Mouse (Mus musculus) layer of hippocampus, postnatal 10 days (tissue): ENCODE data around the gene Amph. TPM values are rescaled to one million over a fixed set of nuclear protein-coding genes. Genes with fewer than 3 reads are reported as not detected.
"Not testable (repeated sequence)": the region's sequence is repeated elsewhere in the genome, so short reads cannot be mapped to it uniquely, and the experiment has no call there.

Source experiments
- DNase-seq, 2 experiments: peaks; one replicate each; pipeline ENCODE4 v3.0.0; 2021; ENCODE audit warnings: low spot score in 2 of 2
- long read RNA-seq: library from polyadenylated mRNA; stranded (forward); transcript quantifications from one replicate; pipeline ENCODE4 v2.0.0, GENCODE M21; 2023
- total RNA-seq, 2 experiments: library from RNA; stranded (reverse); gene quantifications; 2 replicates each; pipeline ENCODE4 v1.2.3; 2021

The Amph gene
- total RNA-seq = 100 to 1,000 TPM; 243 to 261 TPM
- long read RNA-seq, transcript Amph-204 (21 exons, 3,224 nt) = major isoform, 60 of 158 reads
- long read RNA-seq, transcript Amph-201 (21 exons, 3,367 nt) = minor isoform, 41 of 158 reads
- long read RNA-seq, partial matches to known transcripts = 42 of 158 reads
- long read RNA-seq, other reads (novel, unspliced or antisense) = 15 of 158 reads

DNA sequence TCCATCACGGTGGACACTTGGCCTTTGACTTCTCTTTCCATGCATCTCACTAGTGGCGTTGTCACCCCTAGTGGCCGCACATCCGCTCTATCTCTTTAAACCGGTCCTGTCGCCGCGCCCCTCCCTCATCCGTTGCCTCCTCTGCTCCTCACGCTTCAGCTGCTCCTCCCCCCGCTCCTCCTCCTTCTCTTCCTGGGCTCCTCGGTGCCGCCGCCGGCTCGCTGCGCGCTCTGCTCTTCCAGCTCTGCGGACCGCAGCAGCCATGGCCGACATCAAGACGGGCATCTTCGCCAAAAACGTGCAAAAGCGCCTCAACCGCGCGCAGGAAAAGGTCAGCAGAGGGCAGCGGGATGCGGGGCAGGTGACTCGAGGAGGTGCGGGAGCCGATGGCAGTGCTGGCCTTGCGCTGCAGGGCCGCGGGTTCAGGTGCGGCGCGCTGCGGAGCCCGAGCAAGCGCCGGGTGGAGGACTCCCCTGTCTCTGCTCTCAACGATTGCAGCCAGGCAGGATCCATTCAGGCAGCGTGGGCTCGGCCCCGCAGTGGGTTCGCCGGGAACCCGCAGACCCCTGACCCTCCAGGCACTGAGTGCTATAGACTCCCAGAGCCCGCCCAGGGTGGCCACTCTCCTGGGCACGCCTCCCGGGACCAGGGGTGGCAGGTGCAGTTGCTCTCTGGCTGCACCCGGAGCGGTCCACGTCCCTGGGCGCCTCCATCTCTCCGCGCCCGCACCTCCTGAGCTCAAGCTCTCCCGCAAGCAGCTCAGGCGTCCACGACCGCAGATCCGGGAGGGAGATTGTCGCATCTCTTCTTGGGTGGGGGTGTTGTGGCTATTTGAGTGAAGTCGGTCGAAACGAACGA lies at the start of gene Amph:
TSS of gene Amph (plus strand) at position 35 of the 858 bp plus-strand sequence.
- DNase-seq = peak; percentile 77 to 86

DNA sequence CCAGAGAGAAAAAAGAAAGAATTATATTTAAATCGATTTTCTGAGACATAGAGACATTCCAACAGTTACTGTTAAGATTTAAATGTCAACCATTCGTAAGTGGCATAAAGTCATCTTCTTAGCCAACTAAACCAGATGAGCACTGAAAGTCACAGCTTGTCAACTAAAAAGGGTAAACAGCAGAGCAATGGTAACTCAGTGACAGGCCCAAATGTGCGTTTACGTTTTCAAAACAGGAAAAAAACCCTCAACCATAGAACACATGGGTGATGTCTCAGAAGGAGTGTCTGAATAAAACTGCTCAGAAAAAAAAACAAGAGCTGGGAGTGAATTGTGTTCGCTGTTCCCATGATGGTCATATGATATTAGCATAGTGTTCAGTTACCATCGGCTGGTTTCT lies 44.4 kb upstream of the Amph start:
- no peak for DNase-seq

DNA sequence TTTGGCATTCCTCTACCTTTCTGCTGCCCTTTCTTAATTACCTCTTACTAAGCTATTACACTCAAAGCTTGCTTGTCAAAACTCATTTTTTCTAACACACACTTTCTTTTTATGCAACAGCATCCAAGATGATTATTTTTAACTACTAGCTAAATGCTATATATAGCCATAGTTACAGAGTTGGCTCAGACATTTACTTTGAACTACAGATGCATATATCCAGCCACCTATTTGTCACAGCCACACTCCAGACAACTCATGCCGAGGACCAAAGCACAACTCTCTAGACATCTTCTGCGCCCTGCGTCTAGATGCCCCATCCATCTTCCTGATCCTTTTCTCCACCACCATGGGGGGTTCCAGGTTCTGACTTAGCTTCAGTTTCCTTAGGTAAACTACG lies 33.2 kb upstream of the Amph start:
- DNase-seq = no peak

DNA sequence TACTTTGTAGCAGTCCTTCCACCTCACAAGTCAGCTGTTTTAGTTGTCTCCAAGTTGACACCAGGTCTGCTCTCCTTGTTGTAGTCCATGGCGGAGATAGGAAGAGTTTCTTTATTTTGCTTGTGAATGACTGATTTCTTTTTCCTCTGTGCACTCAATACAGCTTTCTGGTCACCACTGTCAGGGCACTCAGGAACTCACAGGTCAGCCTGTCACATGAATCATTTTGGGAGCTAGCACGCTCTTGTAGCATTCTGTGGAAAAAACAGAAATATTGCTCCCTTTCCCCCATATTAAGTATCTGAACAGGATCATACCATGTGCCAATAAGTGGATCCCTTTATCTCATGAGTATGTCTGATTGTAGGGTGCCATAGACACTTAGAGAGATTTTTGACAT lies 14.8 kb upstream of the Amph start:
- not testable (repeated sequence) for DNase-seq

DNA sequence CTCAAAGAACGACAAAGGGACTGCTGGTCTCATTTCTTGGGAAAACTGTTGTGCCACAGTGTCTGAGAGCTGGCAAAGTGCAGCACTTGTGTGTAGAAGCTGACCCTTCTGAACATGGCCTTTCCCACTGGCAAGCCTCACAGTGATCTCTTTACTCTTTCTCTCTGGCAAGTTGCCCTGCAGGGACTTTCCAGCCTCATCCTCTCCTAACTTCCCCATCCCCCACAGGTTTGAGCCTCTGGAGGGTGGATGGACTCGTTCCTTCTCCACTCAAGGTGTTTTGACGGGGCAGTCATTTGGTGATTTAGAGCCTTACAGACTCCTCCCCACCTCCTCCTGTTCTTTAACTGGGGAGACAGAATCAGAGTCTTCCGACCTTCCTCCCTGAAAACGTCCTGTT lies 319 bp upstream of the Amph start:
- DNase-seq = peak in 1 of 2 experiments; percentile 19

DNA sequence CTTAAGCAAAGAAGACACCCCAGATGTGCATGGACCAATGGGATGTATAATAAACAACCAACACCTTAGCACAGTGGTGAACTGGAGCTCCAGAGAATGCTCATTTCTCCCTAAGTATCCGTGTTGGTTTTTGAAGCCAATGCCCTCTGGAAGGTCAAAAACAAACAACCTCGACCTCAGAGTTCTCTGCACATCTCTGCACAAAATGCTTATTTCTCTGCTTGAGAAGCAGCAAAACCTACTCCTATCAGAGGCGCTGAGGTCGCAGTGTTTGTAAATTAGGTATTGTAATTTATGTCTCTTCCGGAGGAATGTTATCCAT lies 985 bp downstream of the Amph start:
- no peak for DNase-seq

DNA sequence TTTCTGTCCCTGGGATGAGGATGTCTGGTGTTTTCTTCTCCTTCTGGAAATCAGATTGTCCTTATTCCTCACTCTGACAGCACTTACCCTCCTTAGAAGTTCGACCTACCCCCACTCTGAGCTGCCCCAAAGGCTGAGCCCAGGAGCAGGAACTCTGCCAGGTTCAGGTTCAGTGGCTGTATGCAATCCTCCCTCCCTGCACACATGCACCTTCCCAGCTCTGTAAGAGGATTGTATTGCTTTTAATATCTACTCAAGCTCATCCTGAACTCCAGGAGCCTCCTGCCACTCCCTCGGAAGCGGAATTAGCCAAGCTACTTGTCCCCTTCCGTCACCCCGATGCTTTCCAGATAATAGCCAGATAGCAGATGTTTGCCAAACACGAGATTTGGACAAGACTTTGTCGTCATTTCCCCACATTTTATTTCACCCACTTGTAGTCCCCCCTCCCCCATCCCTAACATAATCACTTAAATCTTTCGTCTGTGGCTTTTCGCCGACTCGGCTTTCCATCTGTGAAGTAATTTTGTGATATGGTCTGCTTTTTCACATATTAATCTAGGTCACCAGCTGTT lies 1.7 kb downstream of the Amph start:
- peak; percentile 14 to 27 for DNase-seq

DNA sequence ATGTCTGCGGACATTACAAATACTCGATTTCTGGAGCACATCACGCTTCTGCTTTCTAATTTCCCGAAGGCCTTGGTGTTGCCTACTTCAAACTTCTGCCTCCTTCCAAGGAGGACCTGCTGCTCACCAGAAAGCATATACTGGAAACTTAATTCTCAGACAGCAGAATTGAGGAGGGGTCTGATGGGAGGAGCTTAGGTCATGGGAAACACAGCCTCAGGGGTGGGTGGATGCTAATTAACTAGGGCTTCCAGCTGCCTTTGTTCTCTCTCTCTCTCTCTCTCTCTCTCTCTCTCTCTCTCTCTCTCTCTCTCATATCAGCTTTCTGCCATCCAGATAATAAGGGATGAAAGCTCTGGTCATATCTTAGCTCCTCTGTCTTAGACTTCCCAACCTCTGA lies 5.6 kb downstream of the Amph start:
- DNase-seq = no peak

DNA sequence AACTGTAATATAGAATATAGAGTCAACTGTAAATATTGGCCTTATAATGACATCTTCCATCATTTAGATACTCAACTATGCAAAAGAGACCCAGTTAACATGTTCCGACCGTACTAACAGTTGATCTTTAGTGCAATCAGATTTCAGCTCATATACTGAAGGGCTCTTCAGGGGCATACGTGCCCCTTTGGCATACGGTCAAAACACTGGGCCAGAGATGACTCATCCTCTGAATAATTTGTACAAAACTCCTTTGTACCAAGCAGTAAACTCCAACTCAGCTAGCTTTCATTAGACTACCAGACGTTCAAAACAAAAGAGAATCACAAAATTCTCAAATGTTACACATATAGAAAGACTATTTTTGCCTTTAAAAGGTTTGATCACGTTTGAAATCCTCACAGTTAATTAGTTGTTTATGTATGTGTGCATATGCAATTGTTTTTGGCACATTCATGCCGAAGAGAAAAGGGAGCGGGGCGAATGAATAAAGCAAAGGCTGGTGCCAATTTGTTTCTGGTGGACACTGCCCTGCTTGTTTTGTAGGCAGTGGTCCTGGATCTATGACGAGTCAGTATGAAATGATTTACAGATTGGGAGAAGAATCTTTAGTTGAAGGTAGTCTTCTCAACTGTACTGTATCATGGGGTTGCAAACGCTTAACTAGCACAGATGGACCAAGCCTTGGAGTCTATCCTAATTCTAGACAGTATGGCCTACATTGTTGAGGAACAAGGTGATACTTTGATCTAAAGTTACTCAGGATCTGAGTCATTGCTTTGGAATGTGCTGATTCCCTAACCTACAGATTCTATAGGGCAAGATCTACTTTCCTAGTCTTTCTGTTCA lies 8.3 kb downstream of the Amph start:
- no peak for DNase-seq

DNA sequence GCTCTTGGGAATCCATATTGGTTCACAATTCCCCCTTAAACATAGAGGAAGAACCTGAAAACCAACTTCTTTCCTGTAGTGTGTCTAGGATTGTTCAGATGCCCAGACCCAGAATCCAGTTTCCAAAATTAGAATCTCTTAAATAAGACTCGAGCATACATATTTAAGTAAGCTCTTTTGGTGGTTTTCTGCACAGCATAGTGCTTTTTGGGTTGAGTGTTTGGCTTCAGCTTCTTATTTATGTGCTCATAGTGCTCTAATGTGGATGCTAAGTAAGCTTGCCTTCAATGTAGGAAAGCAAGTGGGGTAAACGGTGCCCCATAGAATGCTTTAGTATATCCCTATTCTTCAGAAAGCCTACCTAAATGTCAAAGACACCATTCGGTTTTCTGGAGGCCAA lies 9.0 kb downstream of the Amph start:
- no peak for DNase-seq

DNA sequence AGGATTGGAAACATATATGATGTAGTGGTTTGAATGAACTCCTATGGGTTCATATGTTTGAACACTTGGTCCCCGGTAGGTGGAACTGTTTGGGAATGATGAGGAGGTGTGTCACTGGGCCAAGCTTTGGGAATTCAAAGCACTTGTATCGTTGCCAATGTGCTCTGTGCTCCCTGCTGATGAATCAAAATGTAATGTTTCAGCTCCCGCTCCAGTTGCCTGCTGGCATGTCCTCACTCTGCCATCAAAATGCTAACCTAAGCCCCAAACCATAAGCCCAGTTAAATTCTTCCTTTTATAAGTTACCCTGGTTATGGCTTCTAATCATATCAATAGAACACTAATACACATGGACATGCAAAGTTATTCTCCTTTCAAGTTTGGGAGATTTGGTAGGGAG lies 24.6 kb downstream of the Amph start:
- no peak for DNase-seq

DNA sequence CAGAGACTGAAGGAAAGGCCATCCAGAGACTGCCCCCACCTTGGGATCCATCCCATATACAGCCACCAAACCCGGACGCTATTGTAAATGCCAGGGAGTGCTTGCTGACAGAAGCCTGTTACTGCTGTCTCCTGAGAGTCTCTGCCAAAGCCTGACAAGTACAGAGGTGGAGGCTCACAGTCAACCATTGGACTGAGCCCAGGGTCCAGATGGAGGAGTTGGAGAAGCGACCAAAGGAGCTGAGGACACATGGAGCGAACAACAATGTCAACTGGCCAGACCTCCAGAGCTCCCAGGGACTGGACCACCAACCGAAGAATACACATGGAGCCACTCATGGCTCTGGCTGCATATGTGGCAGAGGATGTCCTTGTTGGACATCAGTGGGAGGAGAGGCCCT lies 26.3 kb downstream of the Amph start:
- DNase-seq = no peak

DNA sequence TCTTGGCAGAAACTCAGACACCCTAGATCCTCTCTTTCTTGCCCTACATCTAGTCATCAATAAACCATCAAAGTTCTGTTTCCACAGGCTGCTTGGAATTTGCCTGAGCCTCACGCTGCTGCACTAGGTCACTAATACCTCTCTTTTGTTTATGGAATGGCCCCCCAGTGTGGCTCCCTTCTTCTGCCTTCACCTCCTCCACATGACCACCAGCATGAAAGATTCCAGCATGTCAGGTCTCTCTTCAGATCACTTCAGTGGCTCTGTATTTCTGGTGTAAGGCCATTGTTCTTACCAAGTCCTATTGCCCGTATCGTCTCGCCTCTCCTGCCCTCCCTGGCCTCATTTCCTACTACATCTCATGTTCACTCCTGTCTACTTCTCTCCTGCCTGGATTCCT lies 39.3 kb downstream of the Amph start:
- no peak for DNase-seq

DNA sequence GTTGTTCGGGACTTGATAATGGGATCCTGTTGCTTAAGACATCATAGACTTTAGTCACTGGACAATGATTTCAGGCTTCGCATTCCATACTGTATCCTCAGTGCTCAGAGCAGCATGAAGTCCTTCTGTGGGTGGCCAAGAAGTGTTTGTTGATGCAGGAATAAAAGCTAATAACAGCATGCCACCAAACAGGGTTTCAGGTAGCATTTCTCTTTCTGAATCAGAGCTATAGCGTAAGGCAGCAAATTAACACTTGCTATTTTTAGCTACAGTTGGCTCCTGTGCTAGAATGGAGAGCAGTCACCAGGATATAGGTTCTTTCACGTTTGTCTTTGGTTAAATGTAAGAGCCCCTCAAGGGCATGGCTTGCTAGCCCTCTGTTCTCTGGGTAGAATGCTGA lies 40.3 kb downstream of the Amph start:
- no peak for DNase-seq

DNA sequence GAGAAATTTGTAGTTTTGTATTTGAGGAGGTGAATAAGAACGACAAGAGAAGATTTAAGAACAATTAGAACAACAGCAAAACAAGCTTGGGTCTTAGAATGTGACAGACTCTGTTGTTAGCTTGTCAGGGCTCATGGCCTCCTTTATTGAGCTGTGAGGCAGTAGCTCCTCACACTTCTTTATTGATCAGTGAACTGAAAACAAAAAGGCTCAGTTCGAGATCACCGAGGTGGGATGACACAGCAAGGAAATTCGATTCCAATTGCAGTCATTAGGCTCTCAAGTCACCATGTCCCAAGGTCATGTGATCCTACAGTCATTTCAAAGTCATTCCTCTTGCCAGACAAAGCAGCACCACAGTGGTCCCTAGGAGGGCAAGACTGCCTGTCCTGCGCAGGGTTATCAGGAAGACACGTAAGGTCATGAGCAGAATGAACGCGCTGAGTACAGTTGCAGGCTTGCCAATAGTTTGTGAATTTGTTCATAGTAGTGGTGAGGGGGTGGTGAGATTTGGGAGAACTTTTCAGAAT lies 41.2 kb downstream of the Amph start:
- DNase-seq = no peak

DNA sequence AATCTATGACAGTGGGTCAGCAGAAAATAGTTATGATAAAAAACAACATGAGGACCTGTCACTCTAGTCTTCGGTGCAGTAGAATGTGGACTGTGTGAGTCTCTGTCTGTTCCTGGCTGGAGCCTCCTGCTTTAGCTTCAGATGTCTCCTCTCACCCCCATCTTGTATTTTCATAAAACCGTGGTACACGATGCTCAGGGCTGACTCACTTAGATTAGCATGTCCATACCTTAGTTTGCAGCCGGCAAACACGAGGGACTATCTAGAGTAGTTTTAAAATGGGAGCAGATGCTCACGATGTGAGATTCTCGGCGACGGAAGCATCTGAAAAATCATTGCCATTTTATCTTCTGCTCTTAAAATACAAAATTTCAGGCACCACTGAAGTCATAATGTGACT lies 54.5 kb downstream of the Amph start:
- DNase-seq = no peak

DNA sequence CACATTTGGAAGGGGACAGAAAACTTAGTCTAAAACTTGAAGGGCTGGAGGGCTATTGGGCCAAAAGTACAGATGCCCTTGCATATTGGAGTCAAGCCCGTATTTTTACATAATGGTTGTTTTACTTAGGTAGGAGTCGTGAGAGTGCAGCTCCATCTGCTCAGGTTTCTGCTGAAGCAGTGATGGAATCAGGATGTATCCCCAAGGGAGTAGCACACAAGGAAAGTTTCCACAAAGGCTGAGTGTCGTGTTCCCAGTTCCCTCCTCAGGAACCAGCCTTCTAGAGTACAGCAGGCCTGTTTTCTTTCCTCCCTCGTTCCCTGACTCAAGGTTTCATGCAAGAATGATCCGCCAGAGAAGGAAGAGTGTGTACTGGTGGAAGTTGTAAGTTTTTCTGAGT lies 56.4 kb downstream of the Amph start:
- DNase-seq = no peak

DNA sequence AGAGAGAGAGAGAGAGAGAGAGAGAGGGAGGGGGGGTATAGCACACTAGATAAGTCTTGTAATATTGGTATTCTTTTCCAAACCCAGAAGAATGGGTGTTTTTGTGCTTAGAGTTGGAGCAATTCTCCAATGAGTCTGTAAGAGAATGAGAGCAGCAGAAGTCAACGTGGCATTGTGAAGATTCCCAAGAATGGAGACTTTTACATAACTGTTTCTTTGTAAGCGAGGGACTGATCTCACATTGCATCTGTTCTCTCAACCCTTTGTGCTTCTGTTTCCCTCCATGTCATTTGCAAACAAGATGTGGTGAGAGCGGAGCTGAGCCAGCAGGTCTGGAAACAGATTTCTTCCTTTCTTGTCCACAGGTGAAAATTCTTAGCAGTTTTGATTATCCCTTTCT lies 60.4 kb downstream of the Amph start:
- no peak for DNase-seq

DNA sequence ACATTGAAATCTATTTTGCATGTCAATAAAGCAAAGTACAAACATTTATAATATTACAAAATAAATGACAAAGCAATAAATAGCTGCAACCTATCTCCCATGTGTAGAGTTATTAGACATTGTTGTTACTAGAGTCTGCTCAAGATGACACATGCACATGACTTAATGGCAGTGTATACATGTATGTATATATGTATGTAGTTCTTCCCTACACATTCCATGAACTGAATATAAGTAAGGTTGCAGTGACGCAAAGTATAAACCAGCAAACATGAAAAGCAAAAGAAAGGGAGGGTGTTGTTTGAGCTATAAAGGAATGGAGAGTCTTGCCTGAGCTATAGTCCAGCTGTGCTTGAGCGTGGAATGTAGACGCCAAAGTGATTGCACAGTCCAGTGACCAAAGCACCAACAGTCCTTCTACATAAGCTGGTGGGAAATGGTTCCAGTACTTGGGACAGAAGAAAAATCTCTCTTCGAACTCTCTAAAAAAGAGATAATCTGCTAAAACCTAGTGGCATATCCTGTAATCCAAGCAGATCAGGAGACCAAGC lies 66.9 kb downstream of the Amph start:
- DNase-seq = no peak

DNA sequence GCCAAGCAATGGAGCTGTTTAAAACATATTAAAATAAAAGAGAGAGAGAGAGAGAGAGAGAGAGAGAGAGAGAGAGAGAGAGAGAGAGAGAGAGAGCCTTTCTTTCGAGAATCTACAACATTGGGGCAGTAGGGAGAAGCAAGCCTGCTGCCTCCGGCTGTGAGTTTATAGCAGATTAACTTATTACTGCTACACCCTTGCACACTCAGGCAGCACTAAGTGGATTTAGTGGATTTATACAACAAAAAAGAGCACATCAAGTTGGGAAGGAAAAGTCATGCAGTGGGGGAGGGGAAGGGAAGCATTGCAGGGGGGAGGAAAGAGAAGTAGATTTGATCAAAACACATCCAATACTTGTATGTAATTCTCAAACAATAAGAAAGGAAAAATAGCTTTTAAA lies 73.5 kb downstream of the Amph start:
- no peak for DNase-seq

DNA sequence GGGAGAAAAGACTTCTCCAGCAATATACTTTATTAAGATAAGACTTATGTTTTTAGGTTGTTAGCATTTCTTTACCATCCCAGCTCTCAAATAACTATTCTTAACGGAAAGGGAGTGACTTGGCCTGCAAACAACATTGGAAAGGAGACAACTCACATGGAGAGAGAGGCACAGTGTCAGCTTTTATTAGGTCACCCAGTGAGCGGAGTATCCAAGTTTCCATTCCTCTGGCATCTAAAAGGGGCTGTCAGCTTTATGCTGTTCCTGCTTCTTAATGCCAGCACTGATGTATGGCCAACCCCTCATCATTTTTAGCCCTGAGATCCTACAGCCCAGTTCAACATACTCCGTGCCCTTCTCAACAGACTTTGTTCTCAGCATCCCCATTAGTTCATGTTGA lies 74.3 kb downstream of the Amph start:
- no peak for DNase-seq
